Mouse (Mus musculus) erythroblast, embryonic 14.5 days (primary cell): Measurements from ENCODE around the gene Cmtm4. TPM values are rescaled to one million over a fixed set of nuclear protein-coding genes. Genes with fewer than 3 reads are reported as not detected.

Experiments used
- H3K27me3 ChIP-seq: 2 replicates; pipeline ENCODE4 v1.6.1; 2012; ENCODE audit warnings: inconsistent platforms; ENCODE audit not compliant: control insufficient read depth
- H3K36me3 ChIP-seq: 2 replicates; pipeline ENCODE4 v1.6.1; 2012; ENCODE audit warnings: mild to moderate bottlenecking, inconsistent platforms; ENCODE audit not compliant: control insufficient read depth
- H3K4me1 ChIP-seq: 2 replicates; pipeline ENCODE4 v1.6.1; 2012; ENCODE audit warnings: inconsistent platforms; ENCODE audit not compliant: control insufficient read depth
- H3K4me3 ChIP-seq: replicated peaks from 2 replicates; pipeline ENCODE3; 2012; ENCODE audit warnings: moderate library complexity, mild to moderate bottlenecking, inconsistent platforms
- H3K9me3 ChIP-seq: 2 replicates; pipeline ENCODE4 v1.6.1; 2012; ENCODE audit warnings: low read length, inconsistent platforms, mixed read lengths; ENCODE audit not compliant: control insufficient read depth
- GATA1 ChIP-seq: IDR thresholded peaks from 2 replicates; pipeline ENCODE4 v1.6.1; 2012; ENCODE audit warnings: low read length, inconsistent platforms, mixed read lengths
- TAL1 ChIP-seq: IDR thresholded peaks from 3 replicates; pipeline ENCODE4 v1.6.1; 2012; ENCODE audit warnings: low read length, inconsistent platforms, mixed read lengths
- polyA plus RNA-seq: library from polyadenylated mRNA; stranded (reverse); fragments of >175 nt; gene quantifications from 2 replicates; pipeline ENCODE4 v1.2.3, GENCODE M21; 2012

Gene Cmtm4
- polyA plus RNA-seq, 1 experiment: 0.02 TPM

GRCm38 (mm10) chr8:104369591-104369990 is 26.0 kb downstream of the Cmtm4 start:
- Histone ChIP-seq H3K9me3 (no peaks in the 10 kb centered on the region), H3K36me3 (no peaks in the 10 kb centered on the region), H3K4me1 (no peaks in the 10 kb centered on the region), H3K4me3 (no peak overlapping the region), H3K27me3 (no peaks in the 10 kb centered on the region)
- no peak for TF ChIP-seq TAL1
- TF ChIP-seq GATA1: no peak

GRCm38 (mm10) chr8:104367398-104367797 is 28.2 kb downstream of the Cmtm4 start:
- Histone ChIP-seq H3K27me3 (no peaks in the 10 kb centered on the region), H3K4me1 (no peaks in the 10 kb centered on the region), H3K36me3 (no peaks in the 10 kb centered on the region), H3K9me3 (no peaks in the 10 kb centered on the region), H3K4me3 (no peak overlapping the region)
- TF ChIP-seq GATA1 (no peak), TAL1 (no peak)

- Histone ChIP-seq H3K27me3 (no peaks in the 10 kb centered on the region), H3K9me3 (no peaks in the 10 kb centered on the region), H3K36me3 (no peaks in the 10 kb centered on the region), H3K4me3 (no peak overlapping the region), H3K4me1 (no peaks in the 10 kb centered on the region)
- no peak for TF ChIP-seq GATA1
- TF ChIP-seq TAL1: no peak
Observed at GRCm38 (mm10) chr8:104365695-104366094, 29.9 kb downstream of the Cmtm4 start.

- H3K4me1 ChIP-seq: no peaks in the 10 kb centered on the region
- no peaks in the 10 kb centered on the region; the same call in 1 of the 2 replicates for H3K36me3 ChIP-seq
- TF ChIP-seq GATA1: no peak
- no peak for TF ChIP-seq TAL1
- H3K27me3 ChIP-seq: no peaks in the 10 kb centered on the region
- no peak overlapping the region for H3K4me3 ChIP-seq
- no peaks in the 10 kb centered on the region for H3K9me3 ChIP-seq
Observed at GRCm38 (mm10) chr8:104359778-104360456, 35.7 kb downstream of the Cmtm4 start.

- no peak overlapping the region for H3K4me3 ChIP-seq
- H3K27me3 ChIP-seq: no peaks in the 10 kb centered on the region
- TF ChIP-seq GATA1 (no peak), TAL1 (no peak)
- no peaks in the 10 kb centered on the region for H3K9me3 ChIP-seq
- H3K4me1 ChIP-seq: no peaks in the 10 kb centered on the region
- H3K36me3 ChIP-seq: peaks cover 2% of the 10 kb centered on the region; the same call in 1 of the 2 replicates
Observed at GRCm38 (mm10) chr8:104358637-104359036, 37.0 kb downstream of the Cmtm4 start.

GRCm38 (mm10) chr8:104354504-104354903 is 41.1 kb downstream of the Cmtm4 start:
- H3K4me3 ChIP-seq: no peak overlapping the region
- H3K9me3 ChIP-seq: no peaks in the 10 kb centered on the region
- no peak for TF ChIP-seq TAL1
- no peak for TF ChIP-seq GATA1
- H3K4me1 ChIP-seq: no peaks in the 10 kb centered on the region
- no peaks in the 10 kb centered on the region for H3K27me3 ChIP-seq
- peaks cover 2% of the 10 kb centered on the region; the same call in 1 of the 2 replicates for H3K36me3 ChIP-seq

GRCm38 (mm10) chr8:104353186-104353585 is 42.4 kb downstream of the Cmtm4 start:
- H3K4me1 ChIP-seq: no peaks in the 10 kb centered on the region
- no peaks in the 10 kb centered on the region for H3K9me3 ChIP-seq
- H3K27me3 ChIP-seq: no peaks in the 10 kb centered on the region
- H3K4me3 ChIP-seq: no peak overlapping the region
- peaks cover 2% of the 10 kb centered on the region; the same call in 1 of the 2 replicates for H3K36me3 ChIP-seq
- no peak for TF ChIP-seq TAL1
- no peak for TF ChIP-seq GATA1

- Histone ChIP-seq H3K27me3 (no peaks in the 10 kb centered on the region), H3K9me3 (no peaks in the 10 kb centered on the region), H3K4me3 (no peak overlapping the region), H3K4me1 (no peaks in the 10 kb centered on the region), H3K36me3 (peaks cover 2% of the 10 kb centered on the region; the same call in 1 of the 2 replicates)
- no peak for TF ChIP-seq GATA1
- no peak for TF ChIP-seq TAL1
Observed at GRCm38 (mm10) chr8:104350047-104350446, 45.6 kb downstream of the Cmtm4 start.

GRCm38 (mm10) chr8:104348971-104349370 is 46.6 kb downstream of the Cmtm4 start:
- Histone ChIP-seq H3K4me3 (no peak overlapping the region), H3K9me3 (no peaks in the 10 kb centered on the region), H3K4me1 (no peaks in the 10 kb centered on the region), H3K36me3 (no peaks in the 10 kb centered on the region; the same call in 1 of the 2 replicates), H3K27me3 (no peaks in the 10 kb centered on the region)
- no peak for TF ChIP-seq GATA1
- no peak for TF ChIP-seq TAL1

- H3K9me3 ChIP-seq: no peaks in the 10 kb centered on the region
- TF ChIP-seq TAL1 (no peak), GATA1 (no peak)
- H3K36me3 ChIP-seq: no peaks in the 10 kb centered on the region; the same call in 1 of the 2 replicates
- peaks cover 5% of the 10 kb centered on the region for H3K27me3 ChIP-seq
- no peaks in the 10 kb centered on the region for H3K4me1 ChIP-seq
- H3K4me3 ChIP-seq: no peak overlapping the region
Observed at GRCm38 (mm10) chr8:104346706-104347105, 48.9 kb downstream of the Cmtm4 start.
